Mouse (Mus musculus) spleen, adult 2 months (tissue): ENCODE data around the gene Nos3.

Experiments used
- CTCF ChIP-seq: fragments of 200-500 bp; IDR thresholded peaks from 2 replicates; pipeline ENCODE4 v1.5.1; 2011; ENCODE audit warnings: mild to moderate bottlenecking, inconsistent platforms; ENCODE audit not compliant: insufficient read depth, insufficient read length, insufficient replicate concordance; ENCODE audit errors: extremely low read depth
- POLR2A ChIP-seq: fragments of 200-500 bp; IDR thresholded peaks from 2 replicates; pipeline ENCODE4 v1.6.1; 2011; ENCODE audit warnings: low read depth, low read length, inconsistent platforms

GRCm38 (mm10) chr5:24409466-24409865 is 44.9 kb downstream of the Nos3 start:
- TF ChIP-seq CTCF (no peak), POLR2A (no peak)
